Mouse (Mus musculus): ENCODE measurements around the gene Eps8l1.

- TF ChIP-seq CTCF (IDR thresholded peaks at IDR 0.05; ENCODE audit: control insufficient read depth, insufficient read depth, insufficient replicate concordance, low read depth, low read length) = no peak
- TF ChIP-seq POLR2A (IDR thresholded peaks at IDR 0.05; ENCODE audit: control insufficient read depth, low read depth, low read length) = no peak
These were observed 60.9 kb downstream of the Eps8l1 start for GRCm38 (mm10) chr7:4521231-4522003.
